Mouse (Mus musculus): Measurements from ENCODE around the gene Rnf167. TPM values are rescaled to one million over a fixed set of nuclear protein-coding genes. Genes with fewer than 3 reads are reported as not detected.

The Rnf167 gene
- polyA plus RNA-seq, 1 experiment = 118 TPM

DNA sequence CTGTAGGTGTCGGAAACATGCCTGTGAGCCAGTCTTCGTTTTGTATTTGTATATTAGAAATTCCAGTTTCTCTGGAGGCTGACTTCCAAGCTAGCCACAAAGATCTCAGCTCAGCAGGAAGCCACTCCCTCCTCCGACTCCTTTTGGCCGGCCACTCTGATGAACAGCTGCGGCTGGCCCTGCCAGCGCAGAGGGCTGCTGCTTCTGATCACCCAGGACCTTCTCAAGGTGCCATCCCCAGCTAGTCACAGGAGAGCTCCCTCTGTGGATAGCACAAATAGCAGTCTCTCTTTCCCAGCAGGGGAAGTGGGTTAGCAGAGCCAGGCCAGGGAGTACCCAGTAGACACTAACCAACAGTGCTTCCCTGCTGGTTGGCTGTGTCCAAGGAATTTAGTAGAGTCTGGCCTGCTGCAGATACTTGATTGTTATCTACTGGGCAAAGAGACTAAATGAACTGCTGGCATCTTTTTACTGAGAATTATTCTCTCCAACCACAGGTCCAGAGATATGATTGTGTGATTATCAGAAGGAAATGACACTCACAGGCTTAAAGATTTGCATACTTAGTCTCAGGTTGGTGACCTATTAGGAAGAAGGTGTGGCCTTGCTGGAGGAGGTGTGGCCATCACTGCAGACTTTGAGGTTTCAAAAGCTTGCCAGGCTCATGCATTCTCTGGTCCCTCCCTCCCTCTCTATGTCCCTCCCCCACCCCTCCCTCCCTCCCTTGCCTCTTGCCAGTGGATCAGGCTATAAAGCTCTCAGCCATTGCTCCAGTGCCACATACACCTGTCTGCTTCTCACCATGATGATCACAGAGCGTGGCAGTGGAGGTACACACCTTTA, 24.8 kb upstream of the Rnf167 start:
- H3K4me3 ChIP-seq (ENCODE audit: insufficient read depth, low read depth, low read length) = no peak overlapping the region
- H3K27ac ChIP-seq (ENCODE audit: insufficient read depth, low read depth, low read length) = no peak overlapping the region
- peak; percentile 52 for DNase-seq
- H3K4me1 ChIP-seq (ENCODE audit: control insufficient read depth, insufficient read depth, low read length) = peaks cover 4% of the 10 kb centered on the region; the same call in 1 of the 2 replicates
- H3K36me3 ChIP-seq (ENCODE audit: control insufficient read depth, insufficient read depth, low read length) = no peaks in the 10 kb centered on the region
- WGBS = 49% methylated on average over 7 of the region's 7 CpGs
- no peaks in the 10 kb centered on the region for H3K27me3 ChIP-seq (replicated peaks; ENCODE audit: control insufficient read depth, insufficient read depth, low read length)
- no peak for TF ChIP-seq POLR2A (IDR thresholded peaks at IDR 0.05; ENCODE audit: low read depth, low read length)

- TF ChIP-seq POLR2A (IDR thresholded peaks at IDR 0.05; ENCODE audit: low read depth, low read length) (no peak), CTCF (conservative IDR thresholded peaks at IDR 0.05; ENCODE audit: insufficient read depth, insufficient read length, low read depth, low read length) (peak; percentile 50)
- no peak overlapping the region for H3K4me3 ChIP-seq (ENCODE audit: insufficient read depth, low read depth, low read length)
- H3K27me3 ChIP-seq (replicated peaks; ENCODE audit: control insufficient read depth, insufficient read depth, low read length) = no peaks in the 10 kb centered on the region
- no peak for DNase-seq
- H3K27ac ChIP-seq (ENCODE audit: insufficient read depth, low read depth, low read length) = no peak overlapping the region
- no peaks in the 10 kb centered on the region for H3K36me3 ChIP-seq (ENCODE audit: control insufficient read depth, insufficient read depth, low read length)
- WGBS = 80% methylated on average over 10 of the region's 10 CpGs
- H3K4me1 ChIP-seq (ENCODE audit: control insufficient read depth, insufficient read depth, low read length) = peaks cover 4% of the 10 kb centered on the region; the same call in 1 of the 2 replicates
Measured at GRCm38 (mm10) chr11:70623053-70623742, 23.8 kb upstream of the Rnf167 start.

- peak; percentile 45 for DNase-seq
- Histone ChIP-seq H3K4me1 (ENCODE audit: control insufficient read depth, insufficient read depth, low read length) (peaks cover 6% of the 10 kb centered on the region; the same call in 1 of the 2 replicates), H3K4me3 (ENCODE audit: insufficient read depth, low read depth, low read length) (no peak overlapping the region), H3K27me3 (replicated peaks; ENCODE audit: control insufficient read depth, insufficient read depth, low read length) (no peaks in the 10 kb centered on the region), H3K27ac (ENCODE audit: insufficient read depth, low read depth, low read length) (no peak overlapping the region), H3K36me3 (ENCODE audit: control insufficient read depth, insufficient read depth, low read length) (no peaks in the 10 kb centered on the region)
- WGBS = 50% methylated on average over 4 of the region's 4 CpGs
- TF ChIP-seq POLR2A (IDR thresholded peaks at IDR 0.05; ENCODE audit: low read depth, low read length) (no peak), CTCF (conservative IDR thresholded peaks at IDR 0.05; ENCODE audit: insufficient read depth, insufficient read length, low read depth, low read length) (peak; percentile 69)
Measured at GRCm38 (mm10) chr11:70625473-70625872, 21.6 kb upstream of the Rnf167 start.

DNA sequence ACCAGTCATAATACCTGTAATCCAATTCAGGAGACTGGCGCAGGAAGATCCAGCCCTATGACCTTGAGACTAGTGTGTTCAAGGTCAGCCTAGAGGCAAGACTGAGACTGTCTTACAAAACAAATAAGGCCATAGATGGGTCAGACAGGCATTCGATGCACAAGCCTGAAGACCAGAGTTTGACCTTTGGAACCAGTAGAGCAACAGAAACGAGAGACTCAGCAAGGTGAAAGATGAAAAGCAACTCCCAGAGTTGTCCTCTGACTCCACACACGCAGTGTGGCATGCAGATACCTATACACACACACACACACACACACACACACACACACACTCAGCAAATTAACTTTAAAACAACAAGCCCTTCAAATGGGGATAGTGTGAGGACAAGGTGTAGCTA, 20.2 kb upstream of the Rnf167 start:
- Histone ChIP-seq H3K27me3 (replicated peaks; ENCODE audit: control insufficient read depth, insufficient read depth, low read length) (no peaks in the 10 kb centered on the region), H3K4me3 (ENCODE audit: insufficient read depth, low read depth, low read length) (no peak overlapping the region), H3K36me3 (ENCODE audit: control insufficient read depth, insufficient read depth, low read length) (no peaks in the 10 kb centered on the region), H3K27ac (ENCODE audit: insufficient read depth, low read depth, low read length) (peak overlapping the region; percentile 80), H3K4me1 (ENCODE audit: control insufficient read depth, insufficient read depth, low read length) (peaks cover 11% of the 10 kb centered on the region; the same call in 1 of the 2 replicates)
- TF ChIP-seq CTCF (conservative IDR thresholded peaks at IDR 0.05; ENCODE audit: insufficient read depth, insufficient read length, low read depth, low read length) (no peak), POLR2A (IDR thresholded peaks at IDR 0.05; ENCODE audit: low read depth, low read length) (no peak)
- 42% methylated on average over 4 of the region's 4 CpGs for WGBS
- peak; percentile 78 for DNase-seq

- DNase-seq = no peak
- 59% methylated on average over 2 of the region's 2 CpGs for WGBS
- H3K36me3 ChIP-seq (ENCODE audit: control insufficient read depth, insufficient read depth, low read length) = no peaks in the 10 kb centered on the region
Measured at GRCm38 (mm10) chr11:70628431-70628830, 18.6 kb upstream of the Rnf167 start.

DNA sequence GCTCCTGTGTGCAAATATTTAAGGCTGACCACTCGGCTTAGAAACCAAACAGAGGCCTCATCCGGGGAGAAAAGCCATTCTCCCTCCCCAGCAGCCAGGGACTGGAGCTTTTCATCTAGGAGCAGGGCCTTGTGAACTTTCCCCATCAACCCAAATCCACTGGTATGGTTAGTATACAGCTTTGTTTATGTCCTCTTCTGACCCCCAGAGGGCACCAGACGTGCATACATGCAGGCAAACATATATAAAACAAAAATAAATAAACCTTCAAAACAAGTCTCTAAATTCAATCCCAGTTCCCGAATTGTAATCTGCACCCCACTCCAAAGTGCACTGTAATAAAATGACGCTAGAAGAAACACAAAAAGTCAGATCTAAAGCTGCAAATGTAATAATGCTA, 17.5 kb upstream of the Rnf167 start:
- no peak for DNase-seq
- Histone ChIP-seq H3K27ac (ENCODE audit: insufficient read depth, low read depth, low read length) (peak overlapping the region; percentile 66), H3K36me3 (ENCODE audit: control insufficient read depth, insufficient read depth, low read length) (no peaks in the 10 kb centered on the region), H3K4me3 (ENCODE audit: insufficient read depth, low read depth, low read length) (no peak overlapping the region), H3K4me1 (ENCODE audit: control insufficient read depth, insufficient read depth, low read length) (peaks cover 11% of the 10 kb centered on the region; the same call in 1 of the 2 replicates), H3K27me3 (replicated peaks; ENCODE audit: control insufficient read depth, insufficient read depth, low read length) (no peaks in the 10 kb centered on the region)
- WGBS = 45% methylated on average over 5 of the region's 5 CpGs
- TF ChIP-seq CTCF (conservative IDR thresholded peaks at IDR 0.05; ENCODE audit: insufficient read depth, insufficient read length, low read depth, low read length) (0 out of 2 replicates have a peak, but pooled peaks have one; percentile 16), POLR2A (IDR thresholded peaks at IDR 0.05; ENCODE audit: low read depth, low read length) (no peak)

More at GRCm38 (mm10) chr11:70628431-70628830, 18.6 kb upstream of the Rnf167 start:
- Histone ChIP-seq H3K4me1 (ENCODE audit: control insufficient read depth, insufficient read depth, low read length) (peaks cover 11% of the 10 kb centered on the region; the same call in 1 of the 2 replicates), H3K27ac (ENCODE audit: insufficient read depth, low read depth, low read length) (no peak overlapping the region), H3K4me3 (ENCODE audit: insufficient read depth, low read depth, low read length) (no peak overlapping the region), H3K27me3 (replicated peaks; ENCODE audit: control insufficient read depth, insufficient read depth, low read length) (no peaks in the 10 kb centered on the region)
- TF ChIP-seq POLR2A (IDR thresholded peaks at IDR 0.05; ENCODE audit: low read depth, low read length) = no peak
- TF ChIP-seq CTCF (conservative IDR thresholded peaks at IDR 0.05; ENCODE audit: insufficient read depth, insufficient read length, low read depth, low read length) = no peak

DNA sequence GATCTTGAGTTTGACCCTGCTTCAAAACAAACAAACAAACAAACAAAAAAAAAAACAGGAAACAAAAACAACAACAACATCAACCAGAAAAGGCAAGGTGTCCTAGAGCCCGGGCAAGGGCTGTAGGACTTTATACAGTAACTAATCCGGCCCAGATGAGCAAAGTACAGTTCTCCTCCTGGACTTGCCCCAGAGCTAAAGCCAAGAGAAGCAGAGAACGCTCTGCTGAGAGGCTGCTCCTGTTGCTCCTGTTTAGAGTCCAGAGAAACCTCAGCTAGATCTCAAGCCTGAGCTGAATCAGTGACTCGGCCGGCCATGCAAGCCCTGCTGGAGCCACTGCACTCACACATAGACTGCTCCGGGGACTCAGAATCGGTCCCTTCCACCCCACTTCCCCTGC, 16.9 kb upstream of the Rnf167 start:
- H3K27ac ChIP-seq (ENCODE audit: insufficient read depth, low read depth, low read length) = peak overlapping the region; percentile 98
- peak; percentile 88 for DNase-seq
- H3K4me1 ChIP-seq (ENCODE audit: control insufficient read depth, insufficient read depth, low read length) = peaks cover 11% of the 10 kb centered on the region; the same call in 1 of the 2 replicates

More for the DNA sequence above, 16.9 kb upstream of the Rnf167 start:
- no peaks in the 10 kb centered on the region for H3K27me3 ChIP-seq (replicated peaks; ENCODE audit: control insufficient read depth, insufficient read depth, low read length)
- TF ChIP-seq POLR2A (IDR thresholded peaks at IDR 0.05; ENCODE audit: low read depth, low read length) = no peak
- TF ChIP-seq CTCF (conservative IDR thresholded peaks at IDR 0.05; ENCODE audit: insufficient read depth, insufficient read length, low read depth, low read length) = no peak
- H3K4me3 ChIP-seq (ENCODE audit: insufficient read depth, low read depth, low read length) = no peak overlapping the region
- no peaks in the 10 kb centered on the region for H3K36me3 ChIP-seq (ENCODE audit: control insufficient read depth, insufficient read depth, low read length)
- 58% methylated on average over 7 of the region's 7 CpGs for WGBS

Measured in kidney, adult 2 months (tissue).